Mouse (Mus musculus) heart, postnatal 0 days (tissue): Measurements from ENCODE around the gene Lad1.

Experiments used
- CTCF ChIP-seq: IDR thresholded peaks from 2 replicates; pipeline ENCODE4 v1.5.1; 2016; ENCODE audit warnings: antibody characterized with exemption, control low read depth, low read depth
- EP300 ChIP-seq: IDR thresholded peaks from 2 replicates; pipeline ENCODE4 v1.6.1; 2016; ENCODE audit warnings: antibody characterized with exemption, low read depth

DNA sequence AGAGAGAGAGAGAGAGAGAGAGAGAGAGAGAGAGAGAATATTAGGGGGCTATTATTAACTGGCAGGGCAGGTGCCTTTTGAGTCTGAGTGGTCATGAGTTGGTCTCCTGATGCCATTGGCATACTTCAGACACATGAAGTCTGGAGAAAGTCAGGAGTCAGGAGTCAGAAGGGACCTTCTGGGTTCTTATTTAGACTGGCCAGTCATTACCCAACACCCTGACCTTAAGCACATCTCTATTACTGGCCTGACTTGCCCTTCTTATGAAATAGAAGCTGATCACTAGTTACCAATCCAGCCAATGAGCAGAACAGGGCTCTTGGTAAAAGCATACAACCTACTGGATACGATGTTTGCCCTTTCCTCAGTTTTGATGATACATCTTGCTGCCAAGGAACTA is 41.4 kb upstream of the Lad1 start:
- TF ChIP-seq EP300 (no peak), CTCF (no peak)
